Mouse (Mus musculus): Measurements from ENCODE around the gene Taok2.

DNA sequence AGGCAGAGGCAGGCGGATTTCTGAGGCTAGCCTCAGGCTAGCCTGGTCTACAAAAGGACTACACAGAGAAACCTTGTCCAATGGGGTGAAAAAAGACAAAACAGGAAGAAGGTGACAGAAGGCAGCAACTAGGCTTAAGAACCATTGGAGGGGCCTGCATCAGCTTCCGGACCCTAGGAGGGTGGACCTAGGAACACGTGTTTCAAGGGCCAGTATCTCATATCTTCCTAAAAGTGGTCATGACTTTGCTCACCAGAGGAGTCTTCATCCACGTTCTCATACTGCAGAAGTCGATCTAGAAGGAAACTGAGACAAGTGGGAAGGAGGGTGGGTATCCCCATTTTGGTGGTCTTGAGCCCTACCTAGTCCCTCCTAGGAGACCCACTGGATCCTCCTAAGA lies 23.5 kb downstream of the Taok2 start:
- no peak for TF ChIP-seq POLR2A (IDR thresholded peaks at IDR 0.05; ENCODE audit: low read depth, low read length)
- TF ChIP-seq CTCF (IDR thresholded peaks at IDR 0.05; ENCODE audit: extremely low read depth, insufficient read depth, insufficient read length, insufficient replicate concordance) = no peak
